Mouse (Mus musculus) small intestine, adult 2 months (tissue): Measurements from ENCODE around the gene Gm8237.
"Not testable (repeated sequence)": the region's sequence is repeated elsewhere in the genome, so short reads cannot be mapped to it uniquely, and the experiment has no call there.

Experiments
- CTCF ChIP-seq: fragments of 200-500 bp; IDR thresholded peaks from 2 replicates; pipeline ENCODE4 v1.5.1; 2012; ENCODE audit warnings: low read depth, mild to moderate bottlenecking, control low read depth, inconsistent platforms, low read length, moderate library complexity, mixed read lengths; ENCODE audit not compliant: insufficient replicate concordance, insufficient read length; ENCODE audit errors: extremely low read depth
- POLR2A ChIP-seq: fragments of 200-500 bp; IDR thresholded peaks from 2 replicates; pipeline ENCODE4 v1.6.1; 2012; ENCODE audit warnings: low read depth, mild to moderate bottlenecking, control low read depth, inconsistent platforms, low read length, moderate library complexity

GRCm38 (mm10) chr14:5918330-5918942, 38.3 kb upstream of the Gm8237 start:
- not testable (repeated sequence) for TF ChIP-seq POLR2A, CTCF
